Mouse (Mus musculus): Measurements from ENCODE around the gene Hist1h3c.

DNA sequence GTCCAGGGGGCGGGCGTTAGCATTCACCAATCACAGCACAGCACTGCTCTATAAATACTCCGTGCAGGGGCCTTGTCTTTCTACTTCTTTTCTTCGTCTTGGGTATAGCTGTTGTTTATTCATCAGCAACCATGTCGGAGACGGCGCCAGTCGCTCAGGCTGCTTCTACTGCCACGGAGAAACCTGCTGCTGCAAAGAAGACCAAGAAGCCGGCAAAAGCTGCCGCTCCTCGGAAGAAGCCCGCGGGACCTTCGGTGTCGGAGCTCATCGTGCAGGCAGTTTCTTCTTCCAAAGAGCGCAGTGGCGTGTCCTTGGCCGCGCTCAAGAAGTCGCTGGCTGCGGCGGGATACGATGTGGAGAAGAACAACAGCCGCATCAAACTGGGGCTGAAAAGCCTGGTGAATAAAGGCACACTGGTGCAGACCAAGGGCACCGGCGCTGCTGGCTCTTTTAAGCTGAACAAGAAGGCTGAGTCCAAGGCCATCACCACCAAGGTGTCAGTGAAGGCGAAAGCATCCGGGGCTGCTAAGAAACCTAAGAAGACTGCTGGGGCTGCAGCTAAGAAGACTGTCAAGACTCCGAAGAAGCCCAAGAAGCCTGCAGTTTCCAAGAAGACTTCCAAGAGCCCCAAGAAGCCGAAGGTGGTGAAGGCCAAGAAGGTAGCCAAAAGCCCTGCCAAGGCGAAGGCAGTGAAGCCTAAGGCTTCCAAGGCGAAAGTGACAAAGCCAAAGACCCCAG lies 18.4 kb upstream of the Hist1h3c start, which contains the start of gene Hist1h1a:
- TF ChIP-seq CTCF (IDR thresholded peaks at IDR 0.05; ENCODE audit: low read depth, low read length) (no peak), POLR2A (IDR thresholded peaks at IDR 0.05; ENCODE audit: extremely low read depth, insufficient read depth, low read length) (0 out of 2 replicates have a peak, but pooled peaks have one; percentile 49)
